Mouse (Mus musculus): Measurements from ENCODE around the gene Cpa2. TPM values are rescaled to one million over a fixed set of nuclear protein-coding genes. Genes with fewer than 3 reads are reported as not detected.

The Cpa2 gene
- polyA plus RNA-seq (2012; rRNA removed) = 1.7 and 79.8 TPM in 2 replicates

DNA sequence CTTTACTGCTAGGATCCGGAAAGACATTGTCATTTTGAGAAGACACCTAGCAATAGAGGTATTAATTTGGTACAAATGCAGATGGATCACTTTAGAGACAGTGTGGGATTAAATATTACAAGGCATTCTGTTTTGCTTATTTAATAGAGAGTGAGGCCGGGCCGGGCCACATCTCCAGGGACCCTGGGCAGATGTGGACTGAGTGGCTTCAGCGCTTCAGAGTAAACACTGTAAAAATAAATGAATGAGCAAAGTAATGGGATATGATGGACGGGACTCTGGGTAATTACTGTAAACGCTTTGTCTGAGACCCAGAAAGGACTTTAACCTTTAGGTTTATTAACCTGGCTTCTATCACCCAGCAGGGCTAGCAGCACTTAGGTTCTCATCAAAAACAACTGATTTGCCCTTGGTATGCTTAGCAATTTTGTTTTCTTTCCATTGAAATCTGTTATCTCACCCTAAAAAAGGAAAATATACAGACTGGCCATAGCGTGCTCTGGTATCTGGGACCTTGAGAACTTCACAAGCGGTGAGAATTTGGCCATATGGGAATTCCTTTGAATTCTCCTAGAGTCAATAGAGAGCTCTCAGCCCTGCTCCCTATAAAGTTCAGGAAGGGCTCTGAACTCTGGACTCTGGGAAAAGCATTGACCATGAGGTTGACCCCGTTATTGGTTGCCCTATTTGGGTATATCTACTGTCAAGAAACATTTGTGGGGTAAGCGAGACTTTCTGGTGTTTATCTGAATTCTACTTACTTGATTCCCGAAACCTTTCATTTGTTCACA lies at the start of gene Cpa2:
Gene Cpa2, plus strand, starts transcription at position 574 of the 791 bp plus-strand sequence.

DNA sequence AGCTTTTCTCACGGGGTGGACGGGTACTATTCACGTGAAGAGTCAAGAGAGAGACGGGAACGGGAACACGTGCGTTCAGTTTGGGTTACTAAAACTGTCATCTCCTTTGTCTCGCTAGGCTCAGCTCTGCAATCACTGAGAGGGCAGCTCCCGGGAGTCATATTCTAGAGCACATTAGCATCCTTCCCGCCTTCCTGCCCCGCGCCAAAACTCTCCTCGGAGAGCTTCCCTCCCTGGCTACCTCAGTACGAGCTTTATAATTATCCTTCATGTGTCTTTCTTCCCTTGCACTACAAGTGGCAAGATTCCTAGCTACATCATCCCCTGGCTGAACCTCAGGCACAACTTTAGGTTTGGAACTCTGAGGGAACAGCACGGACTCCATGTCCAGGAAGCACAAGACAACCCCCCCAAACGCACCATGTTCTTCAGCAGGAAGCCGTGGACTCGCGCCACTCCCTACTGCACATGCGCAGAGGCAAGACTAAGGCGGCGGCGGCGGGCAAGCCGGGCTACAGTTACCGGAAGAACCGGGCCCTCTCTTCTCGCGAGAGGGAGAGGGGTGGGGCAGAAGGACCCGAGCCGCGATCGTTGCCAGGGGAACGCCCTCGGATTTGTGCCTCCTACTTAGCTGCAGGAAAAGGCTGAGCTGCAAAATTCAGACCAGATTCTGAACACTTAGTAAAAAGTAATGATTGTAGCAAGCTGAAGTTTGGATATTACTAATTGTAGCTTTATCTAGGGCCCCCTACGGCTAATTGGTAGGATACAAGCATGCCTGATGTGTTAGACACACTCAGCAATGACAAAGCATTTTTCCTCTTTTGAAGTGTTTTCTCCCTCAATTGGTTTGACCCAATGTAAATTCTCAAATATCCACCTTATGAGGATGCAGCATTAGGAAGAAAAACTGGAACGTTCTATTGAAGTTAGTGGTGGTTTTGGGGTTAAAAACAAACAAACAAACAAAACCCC lies 31.8 kb upstream of the Cpa2 start, which contains the start of the genes Tmem209 and Ssmem1:
Gene Tmem209, minus strand, starts transcription at position 519 of the 975 bp plus-strand sequence.
Gene Ssmem1, plus strand, starts transcription at position 585 of the 975 bp plus-strand sequence.

DNA sequence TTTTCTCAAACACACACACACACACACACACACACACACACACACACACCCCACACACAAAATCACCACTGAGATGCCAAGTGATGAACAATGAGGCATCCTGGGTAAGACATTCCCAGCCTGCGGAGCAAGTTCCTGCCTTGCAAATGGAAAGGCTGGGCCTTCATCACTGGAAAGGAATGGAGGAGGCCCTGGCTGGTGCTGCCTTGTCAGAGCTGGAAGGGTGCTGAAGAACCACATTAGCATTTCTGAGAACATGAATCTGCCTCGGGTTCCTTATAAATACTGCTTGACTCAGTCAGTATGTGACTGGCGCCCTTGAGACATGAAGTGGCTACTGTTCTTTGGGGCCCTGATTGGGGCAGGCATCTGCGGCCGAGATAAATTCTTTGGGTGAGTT lies 26.7 kb downstream of the Cpa2 start, which contains the start of gene Cpa4:
Gene Cpa4, plus strand, starts transcription at position 301 of the 400 bp plus-strand sequence.

DNA sequence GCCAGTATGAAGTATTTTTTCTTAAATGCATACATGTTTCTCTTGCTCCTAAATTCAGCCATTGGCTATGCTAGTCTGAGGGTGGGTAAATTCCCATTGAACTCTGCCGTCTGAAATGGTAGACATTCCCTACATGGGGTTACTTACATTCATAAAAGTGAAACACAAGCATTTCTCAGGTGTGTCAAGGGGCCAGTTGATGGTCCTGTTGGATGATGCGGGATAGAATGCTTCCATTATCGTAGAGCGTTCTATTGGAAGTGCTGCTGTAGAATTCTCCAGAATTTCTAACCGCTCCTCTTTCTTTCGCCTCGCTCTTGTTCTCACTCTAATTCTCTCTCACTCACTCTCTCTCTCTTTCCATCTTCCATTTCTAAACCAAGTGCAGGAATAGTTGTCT lies 69.3 kb downstream of the Cpa2 start, which contains the start of gene Cpa5:
Gene Cpa5, plus strand, starts transcription at position 301 of the 400 bp plus-strand sequence.

Other genes starting within 250 kb of the Cpa2 start
- 111 and 135 TPM in 2 replicates for gene Ube2h, start 237.0 kb upstream of the Cpa2 start, polyA plus RNA-seq (2012; rRNA removed)
- 5.5 and 8.5 TPM in 2 replicates for gene Zc3hc1, start 150.6 kb upstream of the Cpa2 start, polyA plus RNA-seq (2012; rRNA removed)
- gene Klhdc10, start 139.7 kb upstream of the Cpa2 start, polyA plus RNA-seq (2012; rRNA removed) = 13.1 and 14.3 TPM in 2 replicates
- 20.8 and 23.2 TPM in 2 replicates for gene Tmem209, start 31.8 kb upstream of the Cpa2 start, polyA plus RNA-seq (2012; rRNA removed)
- gene Ssmem1, start 31.7 kb upstream of the Cpa2 start, polyA plus RNA-seq (2012; rRNA removed) = not detected in 2 replicates
- 0.05 TPM in 1 of 2 replicates, not detected in the other for gene Cpa4, start 26.8 kb downstream of the Cpa2 start, polyA plus RNA-seq (2012; rRNA removed)
- gene Cpa5, start 69.4 kb downstream of the Cpa2 start, polyA plus RNA-seq (2012; rRNA removed) = not detected in 2 replicates
- gene Cpa1, start 97.6 kb downstream of the Cpa2 start, polyA plus RNA-seq (2012; rRNA removed) = 0.84 and 879 TPM in 2 replicates
- gene Cep41, start 152.2 kb downstream of the Cpa2 start, polyA plus RNA-seq (2012; rRNA removed) = 2.0 and 2.4 TPM in 2 replicates
- 24.3 and 35.4 TPM in 2 replicates for gene Mest, start 182.0 kb downstream of the Cpa2 start, polyA plus RNA-seq (2012; rRNA removed)